Mouse (Mus musculus) liver, postnatal 0 days (tissue): Measurements from ENCODE around the gene E130218I03Rik.

Source experiments
- CTCF ChIP-seq: sonication (generic); IDR thresholded peaks from 2 replicates; pipeline ENCODE4 v1.5.1; 2016; ENCODE audit warnings: antibody characterized with exemption, low read depth
- EP300 ChIP-seq: IDR thresholded peaks from 2 replicates; pipeline ENCODE4 v1.6.1; 2016; ENCODE audit warnings: antibody characterized with exemption, low read depth, mild to moderate bottlenecking

- TF ChIP-seq EP300, result no peak
- TF ChIP-seq CTCF, result no peak
Observed at GRCm38 (mm10) chr4:134252131-134252910, 8.9 kb downstream of the E130218I03Rik start.
